Mouse (Mus musculus) frontal cortex, postnatal 14 days (tissue): ENCODE data around the gene Dcaf12.

Source experiments
- DNase-seq, 2 experiments: peaks; one replicate each; pipeline ENCODE4 v3.0.0; 2022; ENCODE audit warnings: low spot score in 2 of 2

Dcaf12 gene

DNA sequence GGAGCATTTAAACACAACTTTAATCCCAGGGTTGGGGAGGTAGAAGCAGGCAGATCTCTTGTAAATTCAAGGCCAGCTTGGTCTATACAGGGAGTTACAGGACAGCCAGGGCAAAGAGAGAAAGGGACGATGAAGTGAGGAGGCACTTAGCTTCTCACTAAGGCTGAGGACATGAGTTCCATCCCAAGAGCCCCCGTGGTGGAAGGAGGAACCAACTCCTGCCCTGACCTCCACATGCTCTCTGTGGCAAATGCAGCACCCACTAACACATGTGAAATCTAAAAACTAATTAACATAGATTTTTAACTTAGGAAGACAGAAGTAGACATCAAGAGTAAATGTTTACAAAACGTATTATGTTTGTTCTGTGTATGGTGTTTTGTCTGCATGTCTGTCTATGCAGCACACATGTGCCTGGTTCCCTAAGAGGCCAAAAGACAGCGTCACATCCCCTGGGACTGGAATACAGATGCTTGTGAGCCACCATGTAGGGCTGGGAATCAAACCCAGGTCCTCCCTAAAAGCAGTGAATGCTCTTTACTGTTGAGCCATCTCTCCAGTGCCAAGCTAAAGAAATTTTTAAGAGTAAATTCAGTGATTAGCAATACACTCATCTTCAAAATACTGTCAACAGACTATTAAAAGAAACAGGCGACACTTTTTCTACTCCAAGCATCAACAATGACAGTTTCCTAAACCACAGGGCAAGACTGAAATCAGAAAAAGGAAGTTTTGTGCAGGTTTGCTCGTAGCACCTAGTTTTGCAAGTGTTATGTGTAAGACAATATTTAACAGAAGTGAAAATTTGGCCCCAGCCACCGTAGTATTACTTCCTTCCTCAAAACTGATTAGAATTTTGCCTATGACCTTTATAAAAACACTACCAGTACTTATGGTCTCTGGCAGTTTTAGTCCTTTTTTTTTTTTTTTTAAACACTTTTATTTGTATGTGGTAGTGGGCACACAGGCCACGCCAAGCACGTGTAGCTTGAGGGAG is 3.8 kb downstream of the Dcaf12 start:
- DNase-seq: no peak

DNA sequence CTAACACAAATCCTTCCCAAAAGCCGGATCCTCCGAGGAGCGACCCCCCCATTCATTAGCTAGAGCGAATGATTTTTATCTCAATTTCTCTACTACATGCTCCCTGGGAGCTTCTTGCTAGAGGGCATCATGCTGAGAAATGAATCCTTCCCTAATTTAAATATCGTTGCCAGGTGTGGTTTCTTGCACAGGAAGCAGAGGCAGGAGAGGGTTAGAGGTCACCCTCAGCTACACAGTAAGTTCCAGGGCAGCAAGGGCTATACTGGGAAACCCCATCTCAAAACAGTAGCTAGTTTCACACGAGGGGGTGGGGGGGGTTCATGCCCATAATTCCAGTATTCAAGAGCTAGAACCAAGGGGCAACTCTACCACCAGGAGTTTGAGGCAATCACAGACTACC is 7.3 kb downstream of the Dcaf12 start:
- no peak for DNase-seq

DNA sequence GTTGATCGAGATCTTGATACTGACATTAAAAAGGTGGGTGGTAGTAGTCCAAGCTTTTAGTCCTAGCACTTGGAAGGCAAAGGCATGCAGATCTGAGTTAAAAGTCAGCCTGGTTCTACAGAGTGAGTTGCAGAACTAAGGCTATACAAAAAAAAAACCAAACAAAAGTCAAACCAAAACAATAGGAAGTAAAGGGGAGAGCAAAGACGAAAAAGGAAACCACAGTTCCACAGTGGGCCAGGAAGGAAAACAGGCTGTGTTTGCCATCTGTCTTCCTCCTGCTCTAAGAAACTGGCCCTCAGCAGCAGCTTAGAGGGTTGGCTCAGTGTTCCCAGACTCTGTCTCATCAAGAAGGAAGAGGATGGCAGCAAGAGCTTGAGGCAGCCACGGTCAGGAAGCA is 10.4 kb downstream of the Dcaf12 start:
- DNase-seq: no peak

DNA sequence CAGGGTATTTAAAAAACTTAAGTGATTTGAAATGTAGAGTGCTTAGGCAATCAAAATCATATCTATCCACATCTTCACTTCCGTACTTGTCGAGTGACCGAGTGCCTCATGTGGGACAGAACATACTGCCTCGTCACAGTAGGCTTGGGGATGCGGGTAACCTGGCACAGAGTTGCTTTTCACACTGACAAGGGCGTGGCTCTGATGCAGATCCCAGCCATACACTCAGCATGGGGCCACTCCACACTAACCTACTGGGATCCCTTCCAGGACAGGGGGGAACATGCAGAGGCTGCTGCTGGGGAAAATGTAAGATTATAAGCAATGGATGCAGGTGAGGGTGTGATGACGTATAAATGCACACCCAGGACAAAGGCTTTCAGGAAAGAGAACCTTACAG is 11.0 kb downstream of the Dcaf12 start:
- DNase-seq: no peak

DNA sequence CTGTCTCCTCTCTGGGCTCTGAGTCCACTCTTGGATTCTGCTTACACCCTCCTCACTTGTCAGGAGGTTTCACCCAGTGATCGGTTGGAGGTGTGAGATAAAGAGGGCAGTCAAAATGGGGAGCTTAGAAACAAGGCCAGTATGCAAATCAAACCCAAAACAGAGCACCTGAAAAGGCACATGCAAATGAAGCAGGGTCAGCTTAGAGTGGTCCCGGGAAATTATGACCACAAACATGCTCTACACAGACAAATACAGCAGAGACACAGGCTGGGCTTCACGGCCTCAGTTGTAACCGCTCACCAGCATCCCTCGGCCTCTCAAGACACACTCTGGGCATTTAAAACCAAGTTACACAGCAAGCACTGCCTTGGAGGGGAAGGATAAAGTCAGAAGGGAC is 15.7 kb downstream of the Dcaf12 start:
- no peak for DNase-seq

DNA sequence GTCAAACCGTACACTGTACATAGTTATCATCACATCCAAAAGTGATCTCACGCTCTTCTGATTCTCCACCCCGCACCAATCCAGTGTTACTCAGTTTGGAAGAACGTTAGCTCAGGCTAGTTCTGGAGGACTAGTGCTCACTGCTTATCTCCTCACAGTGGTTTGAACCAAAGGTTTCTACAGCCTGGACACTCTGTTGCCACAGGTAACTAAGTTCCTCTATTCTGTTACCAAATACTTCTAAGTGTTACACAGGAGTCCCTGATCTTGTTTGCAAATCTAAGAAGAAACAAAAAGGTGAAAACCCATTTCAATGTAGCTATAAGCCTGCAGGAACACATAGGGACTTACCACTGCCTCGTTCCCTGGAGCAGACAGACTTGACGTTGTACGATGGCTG is 18.7 kb downstream of the Dcaf12 start:
- no peak for DNase-seq

DNA sequence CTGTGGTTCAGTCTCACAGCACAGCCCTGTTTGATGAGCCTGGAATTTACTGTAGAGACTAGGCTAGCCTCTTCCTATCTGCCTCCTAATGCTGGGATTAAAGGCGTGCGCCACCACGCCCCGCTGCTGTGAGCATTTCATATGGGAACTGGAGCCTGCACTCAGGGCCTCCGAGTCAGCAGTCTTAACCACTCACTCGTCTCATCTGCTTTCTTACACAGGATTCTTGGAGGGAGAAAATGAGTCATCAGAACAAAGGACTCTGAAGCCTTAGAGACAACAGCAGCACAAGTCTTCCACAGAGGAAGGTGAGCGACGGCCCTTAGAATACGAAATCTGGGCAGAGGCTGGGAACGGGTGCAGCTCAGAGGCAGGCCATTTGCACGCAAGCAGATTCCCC is 19.2 kb downstream of the Dcaf12 start:
- DNase-seq: no peak

DNA sequence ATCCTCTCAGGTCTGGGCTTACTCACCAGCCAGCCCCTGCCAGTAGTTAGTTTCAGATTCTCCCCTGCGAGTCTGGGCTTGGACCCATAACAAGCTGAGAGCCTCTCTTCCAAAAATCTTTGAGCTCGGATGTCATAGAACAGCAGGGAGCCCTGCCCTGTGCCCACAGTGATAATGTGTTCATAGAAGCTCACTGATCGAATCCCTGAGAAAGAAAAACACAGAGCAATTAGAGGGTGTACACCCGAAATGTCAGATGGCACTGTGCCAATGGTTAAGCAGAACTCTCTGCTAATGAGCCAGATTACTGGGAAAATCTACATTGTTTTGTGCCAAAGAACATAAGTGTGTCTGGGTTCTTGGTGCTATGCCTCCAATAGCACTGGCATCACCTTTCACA is 20.8 kb downstream of the Dcaf12 start:
- no peak for DNase-seq

DNA sequence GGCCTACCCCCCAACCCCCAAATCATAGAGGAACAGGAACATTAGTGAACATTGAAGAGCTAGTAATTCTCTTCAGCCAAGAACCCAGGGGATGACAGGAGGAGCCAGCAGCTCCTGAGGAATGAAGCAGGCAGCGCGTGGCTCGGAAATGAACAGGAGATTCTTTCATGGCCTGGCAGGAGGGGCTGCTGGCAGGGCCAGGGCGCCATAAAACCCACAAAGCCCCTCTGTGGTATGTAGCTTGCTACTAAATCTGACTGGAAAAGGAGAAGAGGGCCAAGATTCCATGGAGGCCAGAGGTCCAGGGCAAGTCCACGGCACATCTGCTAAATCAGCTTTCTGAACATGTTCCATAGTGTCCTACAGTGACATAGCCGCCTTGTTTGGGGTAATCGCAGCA is 24.9 kb downstream of the Dcaf12 start:
- DNase-seq: no peak

DNA sequence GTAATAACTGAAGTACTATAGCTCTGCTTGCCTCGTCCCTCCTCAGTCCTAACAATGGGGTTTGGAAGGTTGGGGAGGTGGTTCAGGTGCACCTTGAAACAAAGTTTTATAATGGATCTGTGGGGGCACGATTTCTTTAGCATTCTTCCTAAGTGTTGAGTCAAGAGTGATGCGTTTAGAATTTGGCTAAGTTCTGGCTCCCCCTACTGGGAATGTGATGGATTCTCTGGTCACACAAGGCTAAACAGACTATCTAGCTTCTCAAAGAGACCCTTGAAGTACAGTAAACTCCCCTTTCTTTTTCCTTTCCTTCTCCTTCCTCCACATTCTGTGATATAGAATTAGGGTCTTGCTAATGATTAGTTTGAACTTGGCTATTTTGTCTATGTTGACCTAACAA is 28.3 kb downstream of the Dcaf12 start:
- no peak for DNase-seq

DNA sequence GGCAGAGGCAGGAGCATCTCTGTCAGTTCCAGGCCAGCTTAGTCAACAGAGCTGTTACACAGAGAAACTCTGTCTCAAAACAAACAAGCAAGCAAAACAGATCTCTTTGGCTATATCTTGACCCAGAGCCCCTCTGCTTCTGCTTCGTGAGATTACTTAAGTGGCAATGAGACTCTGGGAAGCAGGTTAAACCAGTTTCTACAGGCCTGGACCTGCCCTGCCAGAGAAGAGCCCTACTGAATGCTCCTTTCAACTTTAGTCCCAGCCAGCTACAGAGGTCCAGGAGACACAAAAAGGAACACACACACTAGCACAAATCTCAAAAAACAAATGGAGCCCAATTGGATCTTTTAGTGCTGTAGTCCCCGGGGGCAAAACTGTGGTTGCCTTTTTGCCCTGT is 30.6 kb downstream of the Dcaf12 start:
- no peak for DNase-seq

DNA sequence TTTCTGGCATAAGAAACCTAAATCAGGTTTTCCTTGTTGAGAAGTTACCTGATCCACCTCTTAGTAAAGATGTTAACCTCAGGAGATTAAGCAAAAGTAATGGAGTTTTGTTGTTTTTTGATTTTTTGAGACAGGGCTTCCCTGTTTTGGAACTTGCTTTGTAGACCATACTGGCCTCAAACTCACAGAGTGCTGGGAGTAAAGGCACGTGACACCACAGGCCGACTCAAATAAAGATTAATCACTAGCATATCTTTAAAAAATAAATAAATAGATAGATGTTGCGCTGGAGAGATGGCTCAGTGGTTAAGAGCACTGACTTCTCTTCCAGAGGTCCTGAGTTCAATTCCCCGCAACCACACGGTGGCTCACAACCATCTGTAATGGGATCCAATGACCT is 38.8 kb downstream of the Dcaf12 start:
- no peak for DNase-seq

DNA sequence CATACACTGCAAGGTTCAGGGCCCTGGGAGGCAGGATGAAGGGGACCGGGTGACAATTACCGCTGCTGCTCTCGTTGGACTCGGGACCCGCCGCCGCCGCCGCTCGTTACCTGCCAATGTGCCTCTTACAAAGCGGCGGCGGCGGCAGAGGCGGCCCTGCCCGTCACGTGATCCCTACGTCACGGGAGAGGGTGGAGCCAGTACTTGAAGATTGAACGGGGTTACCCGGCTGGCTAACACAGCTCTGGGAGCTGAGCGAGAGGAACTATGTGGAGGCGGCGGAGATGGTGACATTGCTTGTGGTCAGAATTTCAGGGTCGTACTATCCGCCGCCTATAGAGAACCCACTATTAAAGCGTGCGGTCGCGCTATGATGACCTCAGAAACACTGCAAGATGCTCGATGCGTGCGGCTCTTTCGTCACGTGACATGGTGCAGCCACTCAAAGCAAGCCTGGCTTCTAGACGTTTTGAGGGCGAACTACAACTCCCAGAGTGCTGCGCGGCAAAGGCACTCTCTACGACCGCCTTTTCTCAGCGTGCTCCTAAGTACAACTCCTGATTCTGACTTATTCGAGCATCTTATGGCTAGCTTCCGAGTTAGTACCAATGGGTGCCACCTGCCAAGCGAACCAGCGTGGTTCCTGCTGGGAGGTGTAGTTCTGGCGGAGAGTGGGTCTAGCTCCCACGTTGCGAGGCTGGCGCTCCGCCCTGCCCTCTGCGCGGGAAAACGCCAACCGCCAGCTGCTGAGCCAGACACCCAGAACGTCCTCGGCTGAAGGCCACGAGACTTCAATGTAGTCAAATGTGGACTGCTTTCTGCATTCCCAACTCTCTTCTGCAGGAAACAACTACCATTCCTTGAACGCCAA is 39.5 kb downstream of the Dcaf12 start, which contains the start of gene Ubap2:
Gene Ubap2, minus strand, starts transcription at position 165 of the 871 bp plus-strand sequence.
- peak; percentile 96 to 98 for DNase-seq

DNA sequence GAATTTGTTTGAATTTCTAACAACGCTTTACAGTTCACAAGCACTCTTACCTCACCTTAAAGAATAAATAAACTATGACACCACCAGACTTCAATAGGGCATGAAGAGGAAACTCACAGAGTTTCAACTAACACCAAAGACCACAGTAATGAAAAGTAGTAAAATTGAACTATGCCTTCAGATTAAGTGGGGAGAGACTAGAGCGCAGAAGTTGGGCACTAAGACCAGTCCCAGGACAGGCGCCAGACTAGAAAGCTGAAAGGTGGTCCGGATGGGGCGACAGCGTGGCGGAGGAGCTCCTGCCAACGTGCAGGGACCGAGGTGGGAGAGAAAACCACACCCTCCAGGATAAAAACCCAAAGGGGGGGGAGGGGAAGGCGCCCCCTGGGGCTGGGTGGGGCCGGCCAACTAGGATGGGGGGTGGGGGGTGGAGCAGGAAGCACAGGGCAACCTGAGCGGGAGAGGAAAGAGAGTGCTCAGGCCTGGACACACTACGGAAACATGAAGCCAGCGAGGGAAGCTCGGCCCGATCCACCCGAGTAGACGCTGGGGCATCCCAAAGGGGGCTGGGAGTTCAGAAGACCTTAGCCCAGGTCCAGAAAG is 40.2 kb downstream of the Dcaf12 start:
- peak in 1 of 2 experiments; percentile 17 for DNase-seq

DNA sequence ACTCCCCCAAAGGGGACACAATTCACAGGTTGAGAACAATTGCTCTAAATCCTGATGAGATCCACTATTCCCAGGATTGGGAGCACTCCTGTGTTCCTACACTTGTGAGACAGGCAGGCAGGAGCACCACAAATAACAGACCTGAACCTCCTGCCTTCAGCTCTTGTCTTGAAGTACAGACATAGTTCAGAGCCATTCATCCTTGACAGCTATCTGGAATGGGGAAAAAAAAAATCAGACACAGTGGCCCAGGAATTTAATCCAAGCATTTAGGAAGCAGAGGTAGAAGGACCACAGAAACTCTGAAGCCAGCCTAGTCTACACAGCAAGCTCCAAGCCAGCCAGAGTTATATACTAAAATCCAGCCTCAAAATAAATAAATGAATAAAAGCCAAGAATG is 46.6 kb downstream of the Dcaf12 start:
- no peak for DNase-seq

DNA sequence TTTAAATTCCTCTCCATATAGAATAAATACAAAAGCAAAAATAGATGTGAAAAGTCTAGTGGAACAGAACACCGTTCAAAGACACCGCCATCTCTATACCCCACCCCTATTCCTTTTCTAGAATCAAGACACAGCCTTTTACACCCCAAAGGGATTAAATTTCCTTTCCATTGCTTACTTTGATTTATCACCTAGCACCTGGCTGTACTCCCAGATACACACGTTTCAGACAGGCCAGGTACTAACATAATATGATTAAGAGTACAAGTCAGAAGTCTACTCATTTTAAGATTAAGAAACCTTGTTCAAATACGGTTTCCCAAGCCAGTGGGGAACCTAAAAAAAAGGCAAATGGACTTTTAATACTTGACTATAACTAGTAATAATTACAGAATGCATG is 48.3 kb downstream of the Dcaf12 start:
- DNase-seq: no peak

DNA sequence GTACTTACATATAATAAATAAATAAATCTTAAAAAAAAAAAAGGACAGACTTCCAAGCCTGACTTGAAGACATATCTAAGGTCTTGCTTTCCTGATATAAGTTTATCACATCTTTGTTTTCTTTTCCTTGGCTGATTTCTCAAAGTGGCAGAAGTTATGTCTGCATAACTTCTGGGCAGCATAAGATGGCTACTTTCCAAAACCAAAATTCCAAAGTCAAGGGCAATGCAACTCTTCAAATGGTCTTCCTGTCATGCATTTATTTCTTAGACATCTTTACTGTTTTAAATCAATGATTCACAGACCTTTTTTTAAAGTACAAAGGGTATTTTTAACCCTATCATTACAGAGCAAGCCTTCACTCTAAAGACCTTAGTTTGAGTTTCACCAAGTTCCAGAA is 54.0 kb downstream of the Dcaf12 start:
- no peak for DNase-seq

DNA sequence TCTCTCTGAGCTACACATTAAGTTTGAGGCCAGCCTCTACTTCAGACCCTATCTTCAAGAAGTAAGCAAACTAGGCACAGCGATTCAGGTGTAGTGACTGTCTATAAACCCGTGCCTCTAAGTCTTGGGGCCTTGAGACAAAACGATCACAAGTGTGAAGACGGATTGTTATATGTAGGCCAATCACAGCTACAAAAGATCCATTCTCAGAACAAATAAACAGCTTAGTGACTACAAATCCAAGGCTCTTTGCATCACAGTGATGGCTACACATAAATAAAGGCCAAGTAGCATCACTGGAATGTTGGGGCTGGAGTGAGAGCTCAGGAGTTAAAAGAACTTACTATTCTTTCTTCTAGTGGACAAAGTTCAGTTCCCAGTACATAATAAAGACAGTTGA is 55.7 kb downstream of the Dcaf12 start:
- DNase-seq: no peak

DNA sequence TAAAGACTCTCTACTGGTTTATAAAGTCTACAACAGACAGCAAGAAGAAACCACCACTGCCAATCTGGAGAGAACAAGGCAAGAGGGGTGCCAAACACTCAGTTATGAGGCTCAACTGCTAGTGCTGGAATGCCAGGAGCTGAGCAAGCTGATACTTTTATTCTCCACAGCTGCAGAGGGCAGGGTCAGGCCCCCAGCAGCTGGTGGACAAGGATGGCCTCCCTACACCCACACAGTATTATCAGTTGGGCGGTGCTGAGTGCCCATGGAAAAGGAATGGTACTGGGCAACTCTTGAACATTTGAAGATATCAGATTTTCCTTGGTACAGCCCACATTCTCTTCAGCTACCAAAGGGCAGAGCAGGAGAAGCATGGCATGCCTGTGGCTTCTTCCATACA is 56.9 kb downstream of the Dcaf12 start:
- no peak for DNase-seq

DNA sequence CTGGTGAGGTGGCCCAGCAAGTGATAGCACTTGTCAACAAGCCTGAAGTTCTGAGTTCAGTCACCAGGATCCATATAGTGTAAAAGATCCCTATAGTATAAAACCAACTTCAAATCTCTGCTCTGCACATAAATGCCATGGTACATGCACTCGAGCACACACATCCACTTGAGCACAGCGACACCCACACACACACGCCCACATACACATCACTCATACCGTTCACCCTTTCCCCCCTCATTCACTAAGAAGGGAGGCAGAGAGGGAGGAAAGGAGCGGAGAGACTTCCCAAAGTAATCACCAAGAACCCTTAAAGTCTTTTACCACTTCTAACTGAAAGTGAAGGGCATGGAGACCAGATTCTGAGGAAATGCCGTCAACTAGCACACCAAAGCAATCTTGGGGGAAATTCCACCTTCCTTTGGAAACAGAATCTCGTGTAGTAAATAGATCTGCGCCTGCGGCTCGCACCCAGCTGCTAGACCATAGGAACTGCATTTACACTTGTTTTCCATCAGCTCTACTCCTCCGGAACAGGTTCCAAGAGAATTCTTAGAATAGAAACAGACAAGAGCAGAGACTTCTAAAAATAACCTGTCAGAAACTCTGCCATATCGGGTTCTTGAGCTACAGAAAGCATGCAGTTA is 59.0 kb downstream of the Dcaf12 start:
- DNase-seq: peak; percentile 20 to 27

DNA sequence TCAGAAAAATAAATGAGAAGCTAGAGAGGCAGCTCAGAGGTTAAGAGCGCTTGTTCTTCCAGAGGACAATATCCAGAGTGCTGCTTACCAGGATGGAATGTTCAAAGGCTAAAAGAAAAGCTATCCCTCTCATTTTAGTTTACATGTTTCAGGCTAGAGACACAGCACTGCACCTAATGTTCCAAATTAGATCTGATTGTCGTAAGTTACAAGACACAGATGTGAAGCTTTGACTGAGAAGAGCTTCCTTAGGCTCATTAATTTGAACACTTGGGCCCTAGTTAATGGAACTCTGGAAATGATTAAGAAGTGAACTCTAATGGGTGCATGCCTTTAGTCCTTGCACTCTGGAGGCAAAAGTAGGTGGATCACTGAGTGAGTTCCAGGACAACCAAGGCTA is 60.9 kb downstream of the Dcaf12 start:
- DNase-seq: no peak

DNA sequence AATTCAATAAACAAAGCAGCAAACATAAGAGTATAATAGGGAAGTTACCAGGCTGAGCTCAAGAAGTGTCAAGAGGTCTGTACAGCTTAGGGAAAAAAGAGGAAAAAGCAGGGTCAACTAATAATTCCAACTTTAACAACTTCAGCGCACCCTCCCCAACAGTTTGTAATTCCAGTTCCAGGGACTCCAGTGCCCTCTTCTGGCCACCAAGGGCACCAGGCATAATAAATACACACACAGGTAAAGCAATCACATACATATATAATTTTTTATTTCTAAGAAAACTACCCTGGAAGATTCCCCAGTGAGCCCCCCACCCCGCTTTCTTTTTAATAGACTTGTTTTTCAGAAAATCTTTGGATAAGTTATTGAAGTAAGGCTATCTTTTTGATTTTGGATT is 69.3 kb downstream of the Dcaf12 start:
- no peak for DNase-seq
